ENCODE assay signal across 37 mouse cellular contexts in genomic region chr15:100290858-100291257, GRCm38 (mm10). TPM values are rescaled to one million over a fixed set of nuclear protein-coding genes. Genes with fewer than 3 reads are reported as not detected.
DNase-seq lines count a peak whose midpoint lies in the region; ATAC-seq and TF ChIP-seq lines count a peak whose summit lies in the region.
"Had no signal": no experiment of that assay in that cellular context is flagged by ENCODE, and none has a peak within 500 bp of the region (broad histone marks: within the 10 kb centered on the region; RNA-seq: fewer than 3 reads in every experiment).

No protein-coding gene starts in this region.

- H3K4me3 ChIP-seq in forebrain, embryonic 10.5 days, result no peak overlapping the region
- H3K4me3 ChIP-seq in forebrain, embryonic 15.5 days, result no peak overlapping the region
- no peak overlapping the region for H3K4me3 ChIP-seq in layer of hippocampus, adult 2 months
- no peak overlapping the region for H3K4me3 ChIP-seq in intestine, postnatal 0 days (ENCODE audit: low read depth, low read length)
- H3K4me3 ChIP-seq: embryonic facial prominence, embryonic 12.5 days; hindbrain, embryonic 13.5 days; limb, embryonic 12.5 days; liver, embryonic 15.5 days had no signal

- no peak for TF ChIP-seq CTCF in layer of hippocampus, adult 2 months (conservative IDR thresholded peaks at IDR 0.05)
- TF ChIP-seq CTCF in intestine, postnatal 0 days (IDR thresholded peaks at IDR 0.05; ENCODE audit: low read depth), result no peak

- no peak overlapping the region for H3K4me2 ChIP-seq in forebrain, embryonic 15.5 days (replicated peaks)
- H3K4me2 ChIP-seq in intestine, postnatal 0 days (replicated peaks; ENCODE audit: low read depth), result no peak overlapping the region
- H3K4me2 ChIP-seq: embryonic facial prominence, embryonic 12.5 days; heart, embryonic 11.5 days; hindbrain, embryonic 13.5 days; limb, embryonic 12.5 days; liver, embryonic 15.5 days; lung, embryonic 14.5 days had no signal

- DNase-seq in forebrain, embryonic 10.5 days (ENCODE audit: extremely low spot score, low spot score), result no peak
- peak in 1 of 2 experiments; percentile 16 for DNase-seq in layer of hippocampus, adult 2 months (ENCODE audit: low spot score in 2 of 2)
- no peak for DNase-seq in layer of hippocampus, postnatal 25 days (ENCODE audit: extremely low spot score in 1 of 2, low spot score in 1 of 2)
- peak; percentile 48 for DNase-seq in right cerebral cortex, adult 18-20 months
- no peak for DNase-seq in right cerebral cortex, postnatal 14 days
- DNase-seq: adrenal gland, postnatal 25 days; cerebellum, adult 9-10 months; cerebellum, postnatal 36 days; embryo, embryonic 11 days; gastrocnemius, postnatal 25 days; heart, adult 18-20 months; heart, postnatal 36 days; kidney, adult 11 months; kidney, postnatal 14 days; lung, embryonic 14.5 days; lung, postnatal 14 days; midbrain, embryonic 14.5 days had no signal

- no peaks in the 10 kb centered on the region for H3K27me3 ChIP-seq in forebrain, embryonic 10.5 days (ENCODE audit: poor library complexity, severe bottlenecking)
- H3K27me3 ChIP-seq in forebrain, embryonic 15.5 days, result no peaks in the 10 kb centered on the region
- no peaks in the 10 kb centered on the region for H3K27me3 ChIP-seq in intestine, postnatal 0 days (replicated peaks; ENCODE audit: control insufficient read depth, insufficient read depth, low read length)
- H3K27me3 ChIP-seq: embryonic facial prominence, embryonic 12.5 days; hindbrain, embryonic 13.5 days; limb, embryonic 12.5 days; liver, embryonic 15.5 days; Patski had no signal

- ATAC-seq in forebrain, embryonic 15.5 days (replicated peaks), result no peak
- no peak for ATAC-seq in intestine, postnatal 0 days
- ATAC-seq: forebrain, embryonic 16.5 days; Patski had no signal

- 0 out of 2 replicates have a peak overlapping the region, but pooled peaks have one; percentile 15 for H3K27ac ChIP-seq in forebrain, embryonic 10.5 days
- H3K27ac ChIP-seq in forebrain, embryonic 15.5 days (replicated peaks), result no peak overlapping the region
- H3K27ac ChIP-seq in layer of hippocampus, adult 2 months, result peak overlapping the region; percentile 67
- H3K27ac ChIP-seq in intestine, postnatal 0 days (ENCODE audit: low read depth, low read length), result no peak overlapping the region
- H3K27ac ChIP-seq: embryonic facial prominence, embryonic 12.5 days; hindbrain, embryonic 13.5 days; limb, embryonic 12.5 days; liver, embryonic 15.5 days had no signal

- no peaks in the 10 kb centered on the region; the same call in 1 of the 2 replicates for H3K9me3 ChIP-seq in forebrain, embryonic 10.5 days
- H3K9me3 ChIP-seq in forebrain, embryonic 15.5 days, result no peaks in the 10 kb centered on the region
- H3K9me3 ChIP-seq in intestine, postnatal 0 days (ENCODE audit: control insufficient read depth), result no peaks in the 10 kb centered on the region
- H3K9me3 ChIP-seq: embryonic facial prominence, embryonic 12.5 days; hindbrain, embryonic 13.5 days; liver, embryonic 15.5 days had no signal

- no peak overlapping the region for H3K9ac ChIP-seq in forebrain, embryonic 15.5 days (replicated peaks)
- no peak overlapping the region for H3K9ac ChIP-seq in intestine, postnatal 0 days (ENCODE audit: low read depth, low read length)
- H3K9ac ChIP-seq: embryonic facial prominence, embryonic 12.5 days; hindbrain, embryonic 13.5 days; limb, embryonic 12.5 days; liver, embryonic 15.5 days; lung, embryonic 14.5 days had no signal

- H3K36me3 ChIP-seq in forebrain, embryonic 10.5 days (replicated peaks), result no peaks in the 10 kb centered on the region
- H3K36me3 ChIP-seq in forebrain, embryonic 15.5 days, result no peaks in the 10 kb centered on the region
- H3K36me3 ChIP-seq in intestine, postnatal 0 days (ENCODE audit: control insufficient read depth, insufficient read depth), result no peaks in the 10 kb centered on the region
- H3K36me3 ChIP-seq: embryonic facial prominence, embryonic 12.5 days; hindbrain, embryonic 13.5 days; limb, embryonic 12.5 days; liver, embryonic 15.5 days had no signal

- 87% methylated on average over 5 of the region's 5 CpGs for WGBS in forebrain, embryonic 10.5 days
- WGBS in forebrain, embryonic 15.5 days, result 66% methylated on average over 5 of the region's 5 CpGs
- WGBS in intestine, postnatal 0 days, result 84% methylated on average over 5 of the region's 5 CpGs

- H3K4me1 ChIP-seq in forebrain, embryonic 10.5 days, result peaks cover 4% of the 10 kb centered on the region
- no peaks in the 10 kb centered on the region for H3K4me1 ChIP-seq in forebrain, embryonic 15.5 days
- no peaks in the 10 kb centered on the region for H3K4me1 ChIP-seq in intestine, postnatal 0 days (replicated peaks; ENCODE audit: control insufficient read depth, insufficient read depth, low read length)
- H3K4me1 ChIP-seq: embryonic facial prominence, embryonic 12.5 days; hindbrain, embryonic 13.5 days; limb, embryonic 12.5 days; liver, embryonic 15.5 days had no signal

RNA-seq across cellular contexts. Expression of gene Tmprss12, which starts 10.2 kb away (rescaled TPM):
- not detected in 2 replicates for polyA plus RNA-seq in forebrain, embryonic 10.5 days (2016; fragmentation: Nextera tagmentation; extraction: Ambion mirVana)
- not detected in 2 replicates for polyA plus RNA-seq in forebrain, embryonic 15.5 days (2015; fragmentation: Nextera tagmentation; extraction: Ambion mirVana)
- total RNA-seq in layer of hippocampus, adult 2 months (2021), result not detected
- not detected for total RNA-seq in layer of hippocampus, postnatal 25 days (2021)
- polyA plus RNA-seq in intestine, postnatal 0 days (2015; fragmentation: Nextera tagmentation; extraction: Ambion mirVana), result not detected in 2 replicates
- total RNA-seq: adrenal gland, postnatal 25 days; gastrocnemius, postnatal 25 days; heart, adult 18-20 months; heart, postnatal 36 days; layer of hippocampus, adult 18-20 months; left cerebral cortex, postnatal 25 days; liver, adult 2 months; MEL; monocyte, adult 5-6 weeks had no signal
- polyA plus RNA-seq: brain, embryonic 14.5 days; embryonic facial prominence, embryonic 12.5 days; forebrain, embryonic 16.5 days; heart, embryonic 11.5 days; heart, embryonic 16.5 days; hindbrain, embryonic 13.5 days; kidney, embryonic 14.5 days; limb, embryonic 12.5 days; liver, adult 2 months; liver, embryonic 15.5 days; lung, embryonic 14.5 days; midbrain, embryonic 14.5 days; neural tube, embryonic 14.5 days; Patski; thymus, postnatal 0 days had no signal

RNA-seq across cellular contexts. Expression of gene Mettl7a1, which starts 13.1 kb away (rescaled TPM):
- 3.8 and 3.9 TPM in 2 replicates for polyA plus RNA-seq in forebrain, embryonic 10.5 days (2016; fragmentation: Nextera tagmentation; extraction: Ambion mirVana)
- polyA plus RNA-seq in forebrain, embryonic 15.5 days (2015; fragmentation: Nextera tagmentation; extraction: Ambion mirVana), result 2.8 and 5.4 TPM in 2 replicates
- 10 to 100 TPM; 31.5 to 36.8 TPM for total RNA-seq in layer of hippocampus, adult 2 months (2021)
- 10 to 100 TPM; 31.0 to 35.0 TPM for total RNA-seq in layer of hippocampus, postnatal 25 days (2021)
- 6.5 and 6.8 TPM in 2 replicates for polyA plus RNA-seq in intestine, postnatal 0 days (2015; fragmentation: Nextera tagmentation; extraction: Ambion mirVana)

RNA-seq across cellular contexts. Expression of gene Mettl7a3, which starts 43.9 kb away (rescaled TPM):
- not detected in 2 replicates for polyA plus RNA-seq in forebrain, embryonic 10.5 days (2016; fragmentation: Nextera tagmentation; extraction: Ambion mirVana)
- polyA plus RNA-seq in forebrain, embryonic 15.5 days (2015; fragmentation: Nextera tagmentation; extraction: Ambion mirVana), result not detected in 2 replicates
- total RNA-seq in layer of hippocampus, adult 2 months (2021), result under 1 TPM; 0.33 to 0.37 TPM
- total RNA-seq in layer of hippocampus, postnatal 25 days (2021), result under 1 TPM; 0.23 to 0.32 TPM
- polyA plus RNA-seq in intestine, postnatal 0 days (2015; fragmentation: Nextera tagmentation; extraction: Ambion mirVana), result not detected in 2 replicates
- total RNA-seq: adrenal gland, postnatal 25 days; heart, postnatal 36 days; liver, adult 2 months; monocyte, adult 5-6 weeks had no signal
- polyA plus RNA-seq: forebrain, embryonic 16.5 days; heart, embryonic 11.5 days; heart, embryonic 16.5 days; kidney, embryonic 14.5 days; liver, adult 2 months; liver, embryonic 15.5 days; lung, embryonic 14.5 days; midbrain, embryonic 14.5 days; testis, adult 2 months; thymus, postnatal 0 days had no signal

Comparison
In these comparisons a context has a peak if more than half of its experiments do, and no peak if none do; other contexts are left out.
1. H3K27ac ChIP-seq: peak in forebrain, embryonic 10.5 days (single experiment) and layer of hippocampus, adult 2 months (single experiment); none in forebrain, embryonic 15.5 days (single experiment) and intestine, postnatal 0 days (single experiment).